Mouse (Mus musculus): ENCODE results near the gene Olfr1281.
"Not testable (repeated sequence)": the region's sequence is repeated elsewhere in the genome, so short reads cannot be mapped to it uniquely, and the experiment has no call there.

Gene Olfr1281

GRCm38 (mm10) chr2:111326220-111326619 is at the start of gene Olfr1281:
Gene Olfr1281, plus strand, starts transcription at chr2:111326520.
- no peak for DNase-seq

- no peak for DNase-seq
These were observed 36.5 kb upstream of the Olfr1281 start, which contains the start of gene Olfr1278 for GRCm38 (mm10) chr2:111289836-111290235. Gene Olfr1278, plus strand, starts transcription at chr2:111290136.

GRCm38 (mm10) chr2:111298541-111298940 is 27.8 kb upstream of the Olfr1281 start:
- DNase-seq: no peak

- DNase-seq: no peak
These were observed 25.9 kb upstream of the Olfr1281 start, which contains the start of gene Olfr1279 for GRCm38 (mm10) chr2:111300374-111300773. Gene Olfr1279, plus strand, starts transcription at chr2:111300635.

GRCm38 (mm10) chr2:111313717-111314116 is 12.6 kb upstream of the Olfr1281 start, which contains the start of gene Olfr1280:
Gene Olfr1280, plus strand, starts transcription at chr2:111314017.
- no peak for DNase-seq

- not testable (repeated sequence) for DNase-seq
These were observed 7.4 kb downstream of the Olfr1281 start for GRCm38 (mm10) chr2:111333721-111334120.

GRCm38 (mm10) chr2:111335976-111336375 is 9.7 kb downstream of the Olfr1281 start, which contains the start of gene Olfr1282:
Gene Olfr1282, minus strand, starts transcription at chr2:111336076.
- DNase-seq: no peak

- no peak for DNase-seq
These were observed 40.2 kb downstream of the Olfr1281 start, which contains the start of gene Olfr1283 for GRCm38 (mm10) chr2:111366490-111366889. Gene Olfr1283, plus strand, starts transcription at chr2:111366790.

- DNase-seq: no peak
These were observed 48.9 kb downstream of the Olfr1281 start, which contains the start of gene Olfr1284 for GRCm38 (mm10) chr2:111375222-111375621. Gene Olfr1284, plus strand, starts transcription at chr2:111375522.
